Mouse (Mus musculus) heart, embryonic 10.5 days (tissue): ENCODE measurements around the gene Slc12a3. TPM values are rescaled to one million over a fixed set of nuclear protein-coding genes. Genes with fewer than 3 reads are reported as not detected.

Experiments
- DNase-seq: peaks from one replicate; pipeline ENCODE4 v3.0.0-alpha.2; 2017; ENCODE audit warnings: low spot score
- H3K27ac ChIP-seq: fragments of 300-500 bp; sonication (generic); 2 replicates; pipeline ENCODE4 v1.5.1; 2016; ENCODE audit warnings: mild to moderate bottlenecking
- H3K27me3 ChIP-seq: fragments of 300-500 bp; sonication (generic); 2 replicates; pipeline ENCODE4 v1.6.1; 2016; ENCODE audit warnings: mild to moderate bottlenecking; ENCODE audit not compliant: poor library complexity, insufficient read depth, severe bottlenecking
- H3K36me3 ChIP-seq: fragments of 300-500 bp; sonication (generic); 2 replicates; pipeline ENCODE4 v1.6.1; 2016; ENCODE audit warnings: mild to moderate bottlenecking, moderate library complexity
- H3K4me1 ChIP-seq: fragments of 300-500 bp; sonication (generic); 2 replicates; pipeline ENCODE4 v1.6.1; 2016; ENCODE audit warnings: mild to moderate bottlenecking
- H3K4me3 ChIP-seq: fragments of 300-500 bp; sonication (generic); 2 replicates; pipeline ENCODE4 v1.5.1; 2016; ENCODE audit warnings: mild to moderate bottlenecking, moderate library complexity
- H3K9me3 ChIP-seq: fragments of 300-500 bp; sonication (generic); 2 replicates; pipeline ENCODE4 v1.6.1; 2016; ENCODE audit warnings: mild to moderate bottlenecking, moderate library complexity
- WGBS: fragments of 180-500 bp; shearing (Covaris S2); methylation state at CpG from one replicate; pipeline ENCODE4 v1.1.7; 2016; 5-methylcytosine and 5-hydroxymethylcytosine counted together
- polyA plus RNA-seq: library from polyadenylated mRNA; unstranded; fragments of >200 nt; fragmentation: Nextera tagmentation; extraction: Ambion mirVana; gene quantifications from 2 replicates; pipeline ENCODE4 v1.2.1, GENCODE M21; 2016

Gene Slc12a3
- polyA plus RNA-seq, 1 experiment from 2014 or later = 0.06 TPM

GRCm38 (mm10) chr8:94306989-94307513, 21.9 kb upstream of the Slc12a3 start:
- peaks cover 90% of the 10 kb centered on the region for H3K36me3 ChIP-seq
- H3K27me3 ChIP-seq = no peaks in the 10 kb centered on the region
- 67% methylated on average over 7 of the region's 7 CpGs for WGBS
- no peak overlapping the region for H3K27ac ChIP-seq
- peaks cover 14% of the 10 kb centered on the region for H3K4me1 ChIP-seq
- peak; percentile 75 for DNase-seq
- no peak overlapping the region for H3K4me3 ChIP-seq
- H3K9me3 ChIP-seq = no peaks in the 10 kb centered on the region

DNA sequence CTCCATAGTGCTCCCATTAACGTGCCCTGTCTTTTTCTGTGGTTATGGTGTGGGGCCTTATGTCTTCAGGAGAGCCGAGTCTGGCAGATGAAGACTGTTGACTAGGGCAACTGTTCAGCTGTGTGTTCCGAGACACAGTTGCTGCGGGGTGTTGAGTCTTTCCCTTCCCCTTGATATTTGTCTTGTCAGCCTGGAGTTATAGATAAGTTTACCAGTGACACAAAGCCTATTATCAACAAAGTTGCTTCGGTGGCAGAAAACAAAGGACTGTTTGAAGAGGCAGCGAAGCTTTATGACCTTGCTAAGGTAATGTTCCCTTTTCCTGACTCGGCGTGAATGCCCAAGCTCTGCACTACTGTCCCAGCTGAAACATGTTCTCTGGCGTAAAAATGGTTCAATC, 21.3 kb upstream of the Slc12a3 start:
- Histone ChIP-seq H3K9me3 (no peaks in the 10 kb centered on the region), H3K4me1 (peaks cover 14% of the 10 kb centered on the region), H3K36me3 (peaks cover 87% of the 10 kb centered on the region), H3K27ac (no peak overlapping the region), H3K4me3 (no peak overlapping the region), H3K27me3 (no peaks in the 10 kb centered on the region)
- DNase-seq = peak; percentile 51
- WGBS = 71% methylated on average over 9 of the region's 9 CpGs

GRCm38 (mm10) chr8:94314069-94314468, 14.9 kb upstream of the Slc12a3 start:
- 91% methylated on average over 2 of the region's 2 CpGs for WGBS

DNA sequence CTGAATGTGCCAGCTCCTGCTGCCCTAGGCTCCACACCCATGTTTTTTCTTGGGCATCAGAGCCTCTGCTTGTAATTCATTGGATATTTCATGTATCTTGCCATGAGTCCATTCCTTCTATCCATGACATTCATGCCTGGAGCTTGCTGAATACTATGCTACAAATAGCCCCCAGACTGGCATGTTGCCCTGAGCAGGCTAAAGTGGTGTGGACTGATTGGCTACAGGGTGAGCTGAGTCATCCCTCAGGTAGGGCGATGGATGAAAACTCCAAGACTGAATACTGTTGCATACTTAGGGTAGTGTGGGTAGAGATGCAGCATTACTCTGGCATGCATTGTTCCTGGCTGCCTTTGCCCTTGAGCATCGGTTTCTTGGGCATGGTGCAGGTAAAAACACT, 11.8 kb upstream of the Slc12a3 start:
- Histone ChIP-seq H3K4me3 (no peak overlapping the region), H3K27me3 (no peaks in the 10 kb centered on the region), H3K27ac (no peak overlapping the region), H3K36me3 (peaks cover 22% of the 10 kb centered on the region), H3K9me3 (no peaks in the 10 kb centered on the region), H3K4me1 (no peaks in the 10 kb centered on the region)
- DNase-seq = no peak
- 90% methylated on average over 2 of the region's 2 CpGs for WGBS

More at GRCm38 (mm10) chr8:94314069-94314468, 14.9 kb upstream of the Slc12a3 start:
- Histone ChIP-seq H3K27ac (no peak overlapping the region), H3K36me3 (peaks cover 51% of the 10 kb centered on the region), H3K27me3 (no peaks in the 10 kb centered on the region), H3K9me3 (no peaks in the 10 kb centered on the region), H3K4me3 (no peak overlapping the region), H3K4me1 (0 out of 2 replicates have a peak, but pooled peaks cover 3% of the 10 kb centered on the region)
- DNase-seq = no peak

GRCm38 (mm10) chr8:94317691-94318090, 11.3 kb upstream of the Slc12a3 start:
- WGBS = 93% methylated on average over 2 of the region's 2 CpGs
- Histone ChIP-seq H3K4me1 (no peaks in the 10 kb centered on the region), H3K27ac (no peak overlapping the region), H3K9me3 (no peaks in the 10 kb centered on the region), H3K4me3 (no peak overlapping the region), H3K27me3 (no peaks in the 10 kb centered on the region), H3K36me3 (peaks cover 21% of the 10 kb centered on the region)
- DNase-seq = no peak

- 64% methylated on average over 2 of the region's 2 CpGs for WGBS
- H3K36me3 ChIP-seq = peaks cover 14% of the 10 kb centered on the region; the same call in 1 of the 2 replicates
Measured at GRCm38 (mm10) chr8:94320036-94320435, 9.0 kb upstream of the Slc12a3 start.

DNA sequence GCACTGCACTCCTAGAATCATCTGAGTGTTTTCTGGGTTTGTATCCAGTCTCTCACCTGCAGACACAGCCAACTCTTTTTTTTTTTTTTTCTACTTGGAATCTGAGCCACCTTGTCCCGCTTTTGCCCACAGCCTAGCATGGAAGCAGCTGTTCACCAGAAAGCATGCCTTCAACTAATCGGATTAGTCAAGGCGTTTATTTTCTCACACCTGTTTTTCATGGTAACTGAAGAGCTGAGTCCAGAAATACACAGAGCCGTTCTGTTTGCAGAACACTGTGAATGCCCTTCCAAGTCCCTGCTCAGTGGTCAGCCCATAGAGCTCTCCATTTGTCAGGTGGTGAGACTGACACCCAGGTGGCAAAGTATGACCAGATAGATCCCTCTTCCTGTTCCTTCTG, 6.9 kb upstream of the Slc12a3 start:
- Histone ChIP-seq H3K4me1 (peaks cover 15% of the 10 kb centered on the region), H3K4me3 (no peak overlapping the region), H3K27ac (no peak overlapping the region), H3K9me3 (no peaks in the 10 kb centered on the region), H3K36me3 (peaks cover 3% of the 10 kb centered on the region; the same call in 1 of the 2 replicates), H3K27me3 (no peaks in the 10 kb centered on the region)
- WGBS = 84% methylated on average over 4 of the region's 4 CpGs
- no peak for DNase-seq

More at GRCm38 (mm10) chr8:94320036-94320435, 9.0 kb upstream of the Slc12a3 start:
- Histone ChIP-seq H3K27ac (no peak overlapping the region), H3K4me3 (no peak overlapping the region), H3K9me3 (no peaks in the 10 kb centered on the region), H3K4me1 (peaks cover 9% of the 10 kb centered on the region; the same call in 1 of the 2 replicates), H3K27me3 (no peaks in the 10 kb centered on the region)
- DNase-seq = no peak

DNA sequence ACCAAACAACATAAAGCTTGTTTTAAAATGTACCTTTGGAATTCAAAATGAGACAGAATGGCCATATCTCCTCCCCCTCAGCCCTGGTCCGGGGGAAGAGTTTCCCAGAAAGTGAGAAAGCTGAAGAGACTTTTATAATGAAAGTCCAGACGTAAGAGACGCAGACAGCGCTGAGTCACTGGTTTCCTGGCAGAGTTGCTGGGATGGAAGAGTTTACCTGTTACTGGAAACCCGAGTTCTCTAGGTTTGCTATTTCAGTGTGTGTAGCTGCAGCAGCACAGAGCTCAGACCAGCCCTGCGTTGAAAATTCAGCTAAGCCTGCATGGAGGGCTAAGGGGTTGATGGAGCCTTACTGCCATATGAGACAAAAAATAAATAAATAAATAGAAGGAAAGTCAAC, 6.0 kb upstream of the Slc12a3 start:
- Histone ChIP-seq H3K4me3 (no peak overlapping the region), H3K9me3 (no peaks in the 10 kb centered on the region), H3K27me3 (no peaks in the 10 kb centered on the region), H3K36me3 (peaks cover 2% of the 10 kb centered on the region; the same call in 1 of the 2 replicates), H3K4me1 (peaks cover 15% of the 10 kb centered on the region), H3K27ac (no peak overlapping the region)
- no peak for DNase-seq
- 75% methylated on average over 6 of the region's 6 CpGs for WGBS

- H3K4me3 ChIP-seq = no peak overlapping the region
- peaks cover 15% of the 10 kb centered on the region for H3K4me1 ChIP-seq
- no peak overlapping the region for H3K27ac ChIP-seq
- H3K36me3 ChIP-seq = no peaks in the 10 kb centered on the region
- H3K9me3 ChIP-seq = no peaks in the 10 kb centered on the region
- 49% methylated on average over 12 of the region's 12 CpGs for WGBS
- 0 out of 2 replicates have a peak, but pooled peaks cover 8% of the 10 kb centered on the region for H3K27me3 ChIP-seq
- no peak for DNase-seq
Measured at GRCm38 (mm10) chr8:94324071-94324470, 4.9 kb upstream of the Slc12a3 start.

DNA sequence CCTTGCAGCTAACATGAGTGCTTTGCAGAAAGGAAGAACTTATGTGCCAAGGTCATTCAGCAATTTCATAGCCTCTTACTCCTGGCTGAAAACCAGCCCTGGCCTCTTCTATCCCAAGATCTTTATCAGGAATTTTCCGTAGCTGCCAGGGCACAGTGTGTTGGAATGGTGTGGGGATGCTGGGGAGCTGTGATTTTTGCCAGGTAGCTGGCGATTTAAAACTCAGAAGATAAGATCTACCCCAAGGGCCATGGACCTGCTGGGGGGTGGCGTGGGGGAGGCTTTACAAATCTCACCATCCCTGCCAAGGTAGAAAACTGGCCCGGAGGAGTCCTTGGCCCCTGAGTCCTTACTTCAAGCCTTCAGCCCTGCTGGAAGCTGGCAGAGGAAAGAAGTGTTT, 3.0 kb upstream of the Slc12a3 start:
- 48% methylated on average over 4 of the region's 4 CpGs for WGBS
- Histone ChIP-seq H3K27me3 (peaks cover 13% of the 10 kb centered on the region; the same call in 1 of the 2 replicates), H3K4me3 (no peak overlapping the region), H3K4me1 (peaks cover 15% of the 10 kb centered on the region), H3K27ac (no peak overlapping the region), H3K36me3 (no peaks in the 10 kb centered on the region), H3K9me3 (no peaks in the 10 kb centered on the region)
- DNase-seq = no peak

GRCm38 (mm10) chr8:94330733-94331132, 1.7 kb downstream of the Slc12a3 start:
- DNase-seq = no peak
- H3K4me3 ChIP-seq = no peak overlapping the region
- peaks cover 27% of the 10 kb centered on the region; the same call in 1 of the 2 replicates for H3K27me3 ChIP-seq
- no peaks in the 10 kb centered on the region for H3K36me3 ChIP-seq
- H3K27ac ChIP-seq = no peak overlapping the region
- no peaks in the 10 kb centered on the region for H3K9me3 ChIP-seq
- H3K4me1 ChIP-seq = peaks cover 5% of the 10 kb centered on the region
- 30% methylated on average over 4 of the region's 4 CpGs for WGBS

DNA sequence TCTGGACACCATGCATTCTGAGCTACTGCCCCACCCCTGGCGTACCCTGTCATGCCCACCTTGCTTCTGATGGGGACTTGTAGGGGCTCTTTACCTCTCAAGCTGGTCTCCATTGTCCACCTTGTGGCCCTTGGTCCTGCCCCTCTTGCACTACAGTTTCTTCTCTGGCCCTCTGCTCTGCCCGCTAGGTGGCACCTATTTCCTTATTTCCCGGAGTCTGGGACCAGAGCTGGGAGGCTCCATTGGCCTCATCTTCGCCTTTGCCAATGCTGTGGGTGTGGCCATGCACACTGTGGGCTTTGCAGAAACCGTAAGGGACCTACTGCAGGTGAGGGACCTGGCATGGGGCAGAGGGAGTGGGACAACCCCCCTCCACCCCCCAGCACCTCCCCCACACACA, 4.3 kb downstream of the Slc12a3 start:
- H3K27ac ChIP-seq = no peak overlapping the region
- peaks cover 26% of the 10 kb centered on the region; the same call in 1 of the 2 replicates for H3K27me3 ChIP-seq
- H3K4me3 ChIP-seq = no peak overlapping the region
- H3K4me1 ChIP-seq = no peaks in the 10 kb centered on the region
- H3K36me3 ChIP-seq = no peaks in the 10 kb centered on the region
- no peak for DNase-seq
- 47% methylated on average over 5 of the region's 5 CpGs for WGBS
- H3K9me3 ChIP-seq = no peaks in the 10 kb centered on the region

GRCm38 (mm10) chr8:94337559-94337958, 8.6 kb downstream of the Slc12a3 start:
- Histone ChIP-seq H3K36me3 (no peaks in the 10 kb centered on the region), H3K4me1 (0 out of 2 replicates have a peak, but pooled peaks cover 2% of the 10 kb centered on the region), H3K27me3 (peaks cover 12% of the 10 kb centered on the region; the same call in 1 of the 2 replicates), H3K9me3 (no peaks in the 10 kb centered on the region), H3K27ac (no peak overlapping the region), H3K4me3 (no peak overlapping the region)
- 77% methylated on average over 8 of the region's 8 CpGs for WGBS
- DNase-seq = no peak

GRCm38 (mm10) chr8:94340796-94341195, 11.8 kb downstream of the Slc12a3 start:
- no peaks in the 10 kb centered on the region for H3K9me3 ChIP-seq
- 65% methylated on average over 7 of the region's 7 CpGs for WGBS
- H3K36me3 ChIP-seq = no peaks in the 10 kb centered on the region
- peaks cover 12% of the 10 kb centered on the region; the same call in 1 of the 2 replicates for H3K27me3 ChIP-seq
- no peak for DNase-seq
- peaks cover 9% of the 10 kb centered on the region; the same call in 1 of the 2 replicates for H3K4me1 ChIP-seq
- no peak overlapping the region for H3K27ac ChIP-seq
- no peak overlapping the region for H3K4me3 ChIP-seq
